Mouse (Mus musculus) kidney, embryonic 16.5 days (tissue): ENCODE measurements around the gene Ep300. TPM values are rescaled to one million over a fixed set of nuclear protein-coding genes. Genes with fewer than 3 reads are reported as not detected.

Experiments
- ATAC-seq: fragments of 200-750 bp; cut with Nextera tagmentation; 2 replicates; pipeline ENCODE4 v1.8.0; 2017; ENCODE audit warnings: moderate TSS enrichment; ENCODE audit not compliant: low FRiP score, low TSS enrichment
- H3K27ac ChIP-seq: fragments of 300-500 bp; sonication (generic); 2 replicates; pipeline ENCODE4 v1.5.1; 2014; ENCODE audit warnings: low read length
- H3K27me3 ChIP-seq: fragments of 300-500 bp; sonication (generic); 2 replicates; pipeline ENCODE4 v1.6.1; 2014; ENCODE audit warnings: low read length, control low read depth, mixed read lengths; ENCODE audit not compliant: insufficient read depth
- H3K36me3 ChIP-seq: fragments of 300-500 bp; sonication (generic); 2 replicates; pipeline ENCODE4 v1.6.1; 2014; ENCODE audit warnings: low read length, control low read depth, mixed read lengths; ENCODE audit not compliant: insufficient read depth
- H3K4me1 ChIP-seq: fragments of 300-500 bp; sonication (generic); 2 replicates; pipeline ENCODE4 v1.6.1; 2014; ENCODE audit warnings: low read length, control low read depth, mixed read lengths; ENCODE audit not compliant: insufficient read depth
- H3K4me2 ChIP-seq: fragments of 300-500 bp; sonication (generic); replicated peaks from 2 replicates; pipeline ENCODE4 v1.6.1; 2014; ENCODE audit warnings: low read depth, low read length
- H3K4me3 ChIP-seq: fragments of 300-500 bp; sonication (generic); 2 replicates; pipeline ENCODE4 v1.5.1; 2014; ENCODE audit warnings: mild to moderate bottlenecking, low read length
- H3K9ac ChIP-seq: fragments of 300-500 bp; sonication (generic); replicated peaks from 2 replicates; pipeline ENCODE4 v1.6.1; 2014; ENCODE audit warnings: low read length
- H3K9me3 ChIP-seq: fragments of 300-500 bp; sonication (generic); 2 replicates; pipeline ENCODE4 v1.6.1; 2016; ENCODE audit warnings: low read length, control low read depth
- WGBS: fragments of 180-500 bp; shearing (Covaris S2); extraction: QIAGEN DNeasy Blood & Tissue Kit; methylation state at CpG from one replicate; pipeline ENCODE4 v1.1.7; 2014; 5-methylcytosine and 5-hydroxymethylcytosine counted together
- polyA plus RNA-seq: library from polyadenylated mRNA; unstranded; fragments of >200 nt; fragmentation: Nextera tagmentation; extraction: Ambion mirVana; gene quantifications from 2 replicates; pipeline ENCODE4 v1.2.1, GENCODE M21; 2015

Ep300 gene
- polyA plus RNA-seq, 1 experiment from 2014 or later, result 15.2 TPM

DNA sequence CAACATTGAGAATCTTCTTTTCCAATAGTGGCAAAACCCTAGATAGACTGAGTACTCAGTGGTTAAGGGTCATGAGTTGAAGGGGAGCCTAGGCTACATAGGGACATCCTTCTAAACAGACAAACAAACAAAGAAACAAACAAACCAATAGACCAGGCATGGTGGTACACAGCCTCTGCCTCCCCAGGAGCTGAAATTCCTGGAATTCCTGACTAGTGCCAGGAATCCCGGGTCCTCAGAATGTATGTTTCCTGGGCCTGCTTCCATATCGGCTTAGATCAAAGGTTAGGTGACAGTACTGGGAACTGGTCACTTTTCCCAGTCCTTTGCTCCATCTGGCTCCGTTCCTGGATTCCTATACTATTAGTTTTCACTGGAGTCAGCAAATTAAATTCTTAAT lies 23.6 kb upstream of the Ep300 start:
- Histone ChIP-seq H3K36me3 (no peaks in the 10 kb centered on the region), H3K4me2 (no peak overlapping the region), H3K27ac (no peak overlapping the region), H3K4me1 (no peaks in the 10 kb centered on the region), H3K4me3 (no peak overlapping the region), H3K27me3 (no peaks in the 10 kb centered on the region), H3K9me3 (no peaks in the 10 kb centered on the region; the same call in 1 of the 2 replicates), H3K9ac (no peak overlapping the region)
- WGBS, result 45% methylated on average over 3 of the region's 3 CpGs
- ATAC-seq, result no peak

DNA sequence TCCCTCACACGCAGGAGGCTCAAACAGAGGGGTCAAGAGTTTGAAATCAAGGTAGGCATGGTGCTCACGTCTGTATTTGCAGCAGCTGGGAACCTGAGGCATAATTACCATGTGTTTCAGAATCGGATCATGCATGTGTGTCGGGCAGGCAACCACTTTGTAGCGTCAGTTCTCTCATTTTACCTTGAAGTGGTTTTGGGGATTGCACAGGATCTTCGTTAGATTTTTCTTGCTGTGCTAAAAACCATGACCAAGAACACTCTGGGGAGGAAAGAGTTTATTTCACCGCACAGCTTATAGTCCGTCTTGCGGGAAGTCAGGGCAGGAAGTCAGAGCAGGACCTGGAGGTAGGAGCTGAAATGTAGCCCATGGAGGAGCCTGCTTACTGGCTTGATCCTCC lies 23.2 kb upstream of the Ep300 start:
- Histone ChIP-seq H3K36me3 (no peaks in the 10 kb centered on the region), H3K4me2 (no peak overlapping the region), H3K4me3 (no peak overlapping the region), H3K27me3 (no peaks in the 10 kb centered on the region), H3K9ac (no peak overlapping the region), H3K4me1 (no peaks in the 10 kb centered on the region), H3K27ac (no peak overlapping the region), H3K9me3 (no peaks in the 10 kb centered on the region; the same call in 1 of the 2 replicates)
- WGBS, result 72% methylated on average over 9 of the region's 9 CpGs
- ATAC-seq, result no peak

DNA sequence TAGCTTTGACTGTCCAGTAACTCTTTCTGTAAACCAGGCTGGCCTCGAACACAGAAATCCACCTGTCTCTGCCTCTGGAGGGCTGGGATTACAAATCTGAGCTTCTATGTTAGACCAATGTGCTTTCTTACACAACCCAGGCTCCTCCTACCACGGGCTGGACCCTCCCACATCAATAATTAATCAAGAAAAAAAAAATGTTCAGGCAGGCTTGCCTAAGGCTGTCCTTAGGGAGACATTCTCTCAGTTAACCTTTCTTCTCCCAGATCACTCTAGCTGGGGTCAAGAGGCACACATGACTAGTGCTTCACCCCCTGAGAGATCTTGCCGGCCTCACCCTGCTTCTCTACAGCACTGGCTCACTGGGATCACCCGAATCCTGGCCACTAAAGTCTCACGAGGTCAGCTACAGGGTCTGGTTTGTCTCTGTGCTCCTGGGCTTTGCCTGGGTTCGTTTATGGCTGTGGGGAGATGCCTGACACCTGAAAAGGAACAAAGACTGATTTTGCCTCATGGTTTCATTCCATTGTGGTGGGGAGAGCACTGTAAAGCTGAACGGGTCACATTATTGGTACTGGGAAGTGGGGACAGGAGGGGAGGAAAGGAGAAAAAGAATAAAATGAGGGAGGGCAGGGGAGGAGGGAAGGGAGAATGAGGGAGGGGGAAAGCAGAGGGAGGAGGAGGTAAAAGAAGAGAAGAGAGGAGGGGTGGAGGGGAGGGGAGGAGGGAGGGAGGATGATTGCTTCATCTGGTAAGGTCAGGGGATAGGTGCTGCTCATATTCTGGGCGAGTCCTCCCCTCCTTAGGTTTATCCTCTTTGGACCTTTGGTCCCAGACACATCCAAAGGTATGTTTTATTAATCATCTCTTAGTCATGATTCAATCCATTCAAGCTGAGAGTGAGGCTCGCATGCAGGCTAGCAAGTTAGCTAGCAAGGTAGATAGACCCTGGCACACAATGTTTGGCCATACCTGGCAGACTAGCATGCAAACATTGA lies 22.4 kb upstream of the Ep300 start:
- no peak overlapping the region for H3K4me3 ChIP-seq
- H3K36me3 ChIP-seq, result no peaks in the 10 kb centered on the region
- no peak overlapping the region for H3K27ac ChIP-seq
- H3K9ac ChIP-seq, result no peak overlapping the region
- no peaks in the 10 kb centered on the region for H3K4me1 ChIP-seq
- H3K4me2 ChIP-seq, result no peak overlapping the region
- H3K27me3 ChIP-seq, result no peaks in the 10 kb centered on the region
- ATAC-seq, result peak; percentile 46; the same call in 1 of the 2 replicates
- 42% methylated on average over 9 of the region's 9 CpGs for WGBS
- H3K9me3 ChIP-seq, result no peaks in the 10 kb centered on the region; the same call in 1 of the 2 replicates

DNA sequence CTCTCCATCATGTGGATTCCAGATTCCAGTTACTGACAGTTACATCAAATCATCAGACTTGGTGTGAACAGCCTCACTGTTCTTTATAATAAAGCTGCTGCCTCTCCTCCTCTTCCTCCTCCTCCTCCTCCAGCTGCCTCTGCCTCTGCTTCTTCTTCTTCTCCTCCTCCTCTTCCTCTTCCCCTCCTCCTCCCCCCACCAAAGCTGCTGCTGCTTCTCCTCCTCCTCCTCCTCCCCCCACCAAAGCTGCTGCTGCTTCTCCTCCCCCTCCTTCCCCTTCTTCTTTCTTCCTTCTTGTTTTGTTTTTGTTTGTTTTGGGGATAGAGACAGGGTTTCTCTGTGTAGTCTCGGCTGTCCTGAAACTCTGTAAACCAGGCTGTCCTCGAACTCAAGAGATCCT lies 17.1 kb upstream of the Ep300 start:
- WGBS, result 34% methylated on average over 2 of the region's 2 CpGs
- Histone ChIP-seq H3K9ac (no peak overlapping the region), H3K27ac (no peak overlapping the region), H3K4me2 (no peak overlapping the region), H3K4me1 (no peaks in the 10 kb centered on the region), H3K36me3 (no peaks in the 10 kb centered on the region), H3K4me3 (no peak overlapping the region), H3K9me3 (no peaks in the 10 kb centered on the region; the same call in 1 of the 2 replicates), H3K27me3 (no peaks in the 10 kb centered on the region)
- ATAC-seq, result no peak

DNA sequence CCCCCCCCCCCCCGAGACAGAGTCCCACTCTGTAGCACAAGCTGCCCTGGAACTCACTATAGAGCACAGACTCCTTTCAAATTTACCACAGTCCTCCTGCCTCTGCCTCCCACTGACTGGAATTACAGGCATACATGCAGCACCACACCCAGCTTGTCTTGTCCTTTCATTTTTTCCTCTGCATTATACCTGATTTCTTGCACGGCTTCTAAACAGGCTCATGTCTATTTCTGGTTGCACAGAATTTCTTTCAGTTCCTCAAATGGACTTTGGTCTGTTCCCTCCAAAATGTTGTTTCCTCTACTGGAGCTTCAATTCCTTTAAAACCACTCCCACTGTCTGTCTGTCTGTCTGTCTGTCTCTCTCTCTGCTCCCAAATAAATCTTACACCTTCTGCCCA lies 16.6 kb upstream of the Ep300 start:
- 61% methylated on average over 2 of the region's 2 CpGs for WGBS
- Histone ChIP-seq H3K27me3 (no peaks in the 10 kb centered on the region), H3K9ac (no peak overlapping the region), H3K4me2 (no peak overlapping the region), H3K9me3 (no peaks in the 10 kb centered on the region; the same call in 1 of the 2 replicates), H3K4me1 (no peaks in the 10 kb centered on the region), H3K27ac (no peak overlapping the region), H3K36me3 (no peaks in the 10 kb centered on the region), H3K4me3 (no peak overlapping the region)
- no peak for ATAC-seq

DNA sequence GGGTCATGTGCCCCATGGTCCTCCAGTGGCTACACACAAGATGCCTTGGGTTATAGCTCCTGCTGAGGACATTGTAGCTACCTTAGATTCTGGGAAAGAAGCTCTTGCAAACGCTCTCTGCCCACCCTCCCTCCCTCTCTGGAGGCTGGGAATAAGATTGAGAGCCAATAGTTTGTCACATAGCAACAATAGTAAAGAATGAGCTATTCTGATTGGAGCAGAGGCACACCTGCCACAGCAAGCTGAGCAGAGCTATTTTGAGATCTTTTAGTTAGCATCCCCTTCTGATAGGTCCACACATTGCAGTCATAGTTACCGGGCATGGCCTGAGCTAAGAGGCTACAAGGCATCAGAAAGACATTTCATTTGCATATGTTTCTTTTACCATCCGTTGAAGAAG lies 8.2 kb upstream of the Ep300 start:
- no peak for ATAC-seq
- no peaks in the 10 kb centered on the region for H3K4me1 ChIP-seq
- 19% methylated on average over 3 of the region's 3 CpGs for WGBS
- H3K4me3 ChIP-seq, result no peak overlapping the region
- no peaks in the 10 kb centered on the region for H3K36me3 ChIP-seq
- no peaks in the 10 kb centered on the region for H3K9me3 ChIP-seq
- no peak overlapping the region for H3K4me2 ChIP-seq
- no peak overlapping the region for H3K9ac ChIP-seq
- H3K27ac ChIP-seq, result no peak overlapping the region
- no peaks in the 10 kb centered on the region for H3K27me3 ChIP-seq

DNA sequence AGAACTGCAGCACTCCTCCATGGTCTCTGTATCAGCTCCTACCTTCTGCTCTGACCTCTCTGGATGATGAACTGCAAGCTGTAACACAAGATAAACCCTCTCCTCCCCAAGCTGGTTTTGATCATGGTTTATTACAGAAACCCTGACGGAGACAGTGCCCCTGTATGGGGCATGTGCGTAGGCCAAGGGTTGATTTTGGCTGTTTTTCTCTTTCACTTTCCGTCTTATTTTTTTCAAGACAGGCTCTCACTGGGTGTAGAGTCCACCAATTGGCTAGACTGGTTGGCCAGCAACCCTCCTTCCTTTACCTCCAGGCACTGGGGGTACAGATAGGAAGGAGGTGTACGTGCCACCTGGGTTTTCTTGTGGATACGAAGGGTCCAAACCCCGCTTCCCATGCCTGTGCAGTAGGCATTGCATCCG lies 7.4 kb upstream of the Ep300 start:
- H3K4me3 ChIP-seq, result no peak overlapping the region
- no peaks in the 10 kb centered on the region for H3K27me3 ChIP-seq
- H3K36me3 ChIP-seq, result no peaks in the 10 kb centered on the region
- no peak overlapping the region for H3K27ac ChIP-seq
- no peak overlapping the region for H3K4me2 ChIP-seq
- no peak overlapping the region for H3K9ac ChIP-seq
- WGBS, result 79% methylated on average over 7 of the region's 7 CpGs
- no peaks in the 10 kb centered on the region for H3K9me3 ChIP-seq
- H3K4me1 ChIP-seq, result no peaks in the 10 kb centered on the region
- ATAC-seq, result no peak

DNA sequence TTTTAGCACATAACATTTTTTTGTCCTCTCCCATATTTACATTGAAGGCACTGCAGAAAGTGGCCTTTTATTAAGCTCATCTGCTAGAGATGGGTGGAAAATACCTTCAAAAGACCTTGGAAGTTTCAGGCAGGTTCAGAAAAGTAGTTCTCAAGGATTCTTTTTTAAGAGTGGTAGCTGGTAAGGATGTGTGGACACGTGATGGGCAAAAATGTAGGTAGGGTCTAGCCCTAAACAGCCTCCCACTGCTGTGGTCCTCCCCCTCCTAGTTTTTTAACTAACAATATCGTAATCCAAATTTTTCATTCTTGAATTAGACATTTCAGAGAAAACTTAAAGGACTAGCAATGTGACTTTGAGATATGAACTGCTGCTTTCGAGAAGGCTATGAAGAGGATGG lies 685 bp upstream of the Ep300 start:
- ATAC-seq, result no peak
- Histone ChIP-seq H3K9ac (peak overlapping the region; percentile 74), H3K36me3 (0 out of 2 replicates have a peak, but pooled peaks cover under 1% of the 10 kb centered on the region), H3K27ac (peak overlapping the region; percentile 83), H3K4me3 (peak overlapping the region; percentile 52), H3K9me3 (no peaks in the 10 kb centered on the region), H3K4me2 (peak overlapping the region; percentile 56), H3K27me3 (no peaks in the 10 kb centered on the region), H3K4me1 (peaks cover 19% of the 10 kb centered on the region)
- WGBS, result 8% methylated on average over 3 of the region's 3 CpGs

DNA sequence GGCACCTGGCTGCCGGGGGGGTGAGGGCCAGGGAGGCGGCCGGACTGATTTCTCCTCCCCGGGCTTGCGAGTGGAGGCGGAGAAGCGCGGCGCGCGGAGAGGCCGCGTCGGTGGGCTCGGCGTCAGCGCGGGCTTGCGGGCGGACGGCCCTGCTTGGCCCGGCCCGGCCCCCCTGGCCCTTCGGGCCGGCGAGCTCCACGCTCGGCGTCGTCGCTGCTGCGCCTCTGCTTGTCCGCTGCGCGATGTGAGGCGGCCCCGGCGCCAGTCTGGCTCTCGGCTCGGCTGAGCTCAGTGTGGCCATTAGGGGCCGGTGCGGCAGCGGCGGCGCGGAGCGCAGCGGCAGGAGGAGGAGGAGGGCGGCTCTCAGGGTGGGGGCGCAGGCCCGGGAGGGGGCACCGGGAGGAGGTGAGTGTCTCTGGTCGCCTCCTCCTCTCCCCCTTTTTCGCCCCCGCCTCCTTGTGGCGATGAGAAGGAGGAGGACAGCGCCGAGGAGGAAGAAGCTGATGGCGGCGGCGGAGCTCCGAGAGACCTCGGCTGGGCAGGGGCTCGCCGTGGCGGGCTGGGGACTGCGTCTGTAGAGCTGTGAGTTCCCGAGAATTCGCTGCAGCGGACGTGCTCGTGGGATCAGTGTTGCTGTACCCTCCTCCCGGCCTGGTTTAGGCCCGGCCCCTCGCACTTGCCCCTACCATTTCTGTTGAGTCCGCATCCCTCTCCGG lies 753 bp downstream of the Ep300 start:
- Histone ChIP-seq H3K9ac (peak overlapping the region; percentile 100), H3K36me3 (0 out of 2 replicates have a peak, but pooled peaks cover 5% of the 10 kb centered on the region), H3K4me2 (peak overlapping the region; percentile 84), H3K9me3 (no peaks in the 10 kb centered on the region), H3K4me1 (peaks cover 23% of the 10 kb centered on the region), H3K27ac (peak overlapping the region; percentile 100), H3K4me3 (peak overlapping the region; percentile 66), H3K27me3 (no peaks in the 10 kb centered on the region)
- peak; percentile 78 for ATAC-seq
- 0% methylated on average over 56 of the region's 77 CpGs for WGBS
